Mouse (Mus musculus): ENCODE results near the gene Thumpd3.
A peak's percentile ranks its signal among the peaks of the same experiment; 100 is the strongest.

Thumpd3 gene

DNA sequence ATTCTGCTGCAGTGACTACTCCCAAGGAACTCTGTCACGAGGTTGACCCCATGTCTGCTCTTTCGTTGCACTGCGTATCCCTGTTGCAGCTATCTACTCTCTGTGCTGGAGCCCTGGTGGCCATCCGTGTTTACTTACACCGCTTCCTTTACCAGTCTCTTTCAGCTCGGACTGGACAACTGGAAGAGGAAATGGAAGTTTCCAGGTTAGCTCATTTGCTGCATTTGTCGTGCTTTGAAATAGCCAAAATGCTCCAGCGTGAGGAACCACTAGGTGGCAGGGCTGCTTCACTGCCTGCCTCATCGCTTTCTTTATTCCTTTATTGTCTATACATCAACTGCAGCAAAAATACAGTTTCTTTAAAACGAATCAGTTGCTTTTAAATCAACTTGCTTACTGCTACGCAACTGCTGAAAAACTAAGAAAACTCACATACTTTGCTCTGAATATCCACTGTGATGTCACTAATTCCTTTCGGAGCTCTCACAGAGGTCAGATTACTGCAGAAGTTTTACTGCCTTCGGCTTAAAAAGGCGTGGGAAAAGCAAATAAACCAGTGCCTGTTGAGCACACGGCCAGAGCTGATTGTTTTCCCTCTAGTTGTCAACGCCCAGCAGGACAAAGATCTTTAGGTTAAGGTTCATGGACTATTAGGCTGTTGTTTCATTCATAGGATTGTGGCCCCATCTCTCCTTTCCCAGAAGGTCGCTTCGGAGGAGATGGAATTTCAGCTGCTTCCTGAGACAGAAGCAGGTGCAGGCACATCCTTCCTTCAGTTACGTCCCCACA lies 7.9 kb upstream of the Thumpd3 start:
- peak; percentile 77 for DNase-seq

GRCm38 (mm10) chr6:113038735-113039058 lies 7.3 kb upstream of the Thumpd3 start:
- DNase-seq = no peak

GRCm38 (mm10) chr6:113040319-113040718 lies 5.7 kb upstream of the Thumpd3 start:
- no peak for DNase-seq

DNA sequence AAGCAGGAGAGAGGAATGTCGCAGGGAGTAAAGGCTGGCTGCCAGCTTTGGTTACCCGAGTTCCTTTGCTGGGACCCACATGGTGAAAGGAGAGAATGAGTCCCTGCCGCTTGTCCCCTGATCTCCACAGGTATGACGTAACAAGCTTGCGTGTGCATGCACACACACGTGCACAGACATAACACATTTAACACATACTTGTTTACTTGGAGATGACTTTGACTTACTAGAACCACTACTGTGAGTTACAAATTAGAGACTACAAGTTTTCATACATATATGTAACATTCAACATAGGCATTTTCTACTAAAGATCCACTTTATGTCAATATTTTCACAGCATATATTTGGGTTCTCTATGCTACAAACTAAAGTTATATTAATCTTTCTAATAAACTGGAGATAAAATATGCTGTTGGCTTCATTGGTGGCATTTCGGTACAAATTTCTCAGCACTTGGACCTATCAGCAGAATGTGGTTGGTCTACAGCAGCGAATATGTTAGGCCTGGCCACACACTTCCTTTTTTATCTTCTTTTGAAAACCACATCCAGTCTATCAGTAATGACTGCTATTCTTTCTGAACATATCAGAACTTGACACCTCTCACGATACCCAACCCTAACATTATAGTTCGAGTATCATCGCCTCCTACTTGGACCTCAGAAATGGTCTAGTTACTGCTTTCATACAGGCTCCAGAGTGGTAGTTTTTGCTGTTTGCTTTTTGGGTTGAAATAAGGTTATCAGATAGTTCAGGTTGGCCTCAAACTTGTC lies 4.6 kb upstream of the Thumpd3 start:
- no peak for DNase-seq

GRCm38 (mm10) chr6:113045575-113045974 lies 450 bp upstream of the Thumpd3 start:
- no peak for DNase-seq

DNA sequence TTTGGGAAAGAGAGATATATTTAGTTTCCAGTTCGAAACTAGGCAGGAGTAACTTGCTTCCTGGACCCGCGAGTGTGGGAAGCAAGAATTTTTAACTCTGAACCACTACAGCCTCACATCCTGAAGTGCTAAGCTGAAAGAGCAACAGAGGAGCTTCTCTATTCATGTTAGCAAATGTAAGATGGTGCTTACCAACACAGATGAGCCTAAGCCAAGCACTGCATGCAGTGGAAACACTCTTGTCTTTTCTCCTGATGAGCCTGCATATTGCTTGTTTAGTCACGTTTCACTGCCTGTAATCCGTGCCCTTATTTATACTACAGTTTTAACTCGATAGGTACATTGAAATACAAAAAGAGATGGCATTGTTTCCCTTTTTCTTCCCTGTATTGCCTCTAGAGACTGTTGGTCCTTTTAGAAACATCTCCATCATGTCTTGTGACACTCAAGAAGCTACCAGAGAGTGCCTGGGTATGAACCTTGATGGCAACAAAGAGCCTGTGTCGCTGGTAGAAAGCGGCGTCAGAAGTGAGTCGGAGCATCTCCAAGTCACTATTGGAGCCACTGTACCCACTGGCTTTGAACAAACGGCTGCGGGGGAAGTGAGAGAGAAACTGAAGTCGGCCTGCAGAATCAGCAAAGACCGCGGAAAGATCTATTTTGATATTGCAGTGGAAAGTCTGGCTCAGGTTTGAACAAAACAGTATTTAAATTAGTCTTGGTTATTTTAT lies 1.2 kb downstream of the Thumpd3 start:
- DNase-seq = no peak

DNA sequence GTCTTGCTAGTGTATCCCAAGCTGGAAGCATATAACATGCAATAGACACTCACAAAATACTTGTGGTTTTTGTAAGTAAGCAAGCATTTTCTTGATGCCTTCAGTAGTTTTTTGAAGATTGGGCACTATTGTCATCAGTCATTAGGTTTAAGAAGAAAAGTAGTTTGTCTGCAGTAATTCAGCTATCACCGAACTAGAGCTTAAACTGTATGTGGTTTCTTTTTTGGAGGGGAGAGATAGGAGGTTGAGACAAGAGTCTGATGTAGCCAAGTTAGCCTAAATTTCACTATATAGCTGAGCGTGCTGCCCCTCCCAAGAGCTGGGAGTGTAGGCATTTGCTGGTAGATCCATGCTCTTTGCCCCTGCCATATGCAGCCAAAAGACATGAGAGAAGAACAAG lies 2.3 kb downstream of the Thumpd3 start:
- DNase-seq = no peak

GRCm38 (mm10) chr6:113049159-113049558 lies 3.1 kb downstream of the Thumpd3 start:
- DNase-seq = no peak

GRCm38 (mm10) chr6:113052972-113053371 lies 6.9 kb downstream of the Thumpd3 start:
- DNase-seq = no peak

- no peak for DNase-seq
Observed at GRCm38 (mm10) chr6:113054552-113055107, 8.6 kb downstream of the Thumpd3 start.

DNA sequence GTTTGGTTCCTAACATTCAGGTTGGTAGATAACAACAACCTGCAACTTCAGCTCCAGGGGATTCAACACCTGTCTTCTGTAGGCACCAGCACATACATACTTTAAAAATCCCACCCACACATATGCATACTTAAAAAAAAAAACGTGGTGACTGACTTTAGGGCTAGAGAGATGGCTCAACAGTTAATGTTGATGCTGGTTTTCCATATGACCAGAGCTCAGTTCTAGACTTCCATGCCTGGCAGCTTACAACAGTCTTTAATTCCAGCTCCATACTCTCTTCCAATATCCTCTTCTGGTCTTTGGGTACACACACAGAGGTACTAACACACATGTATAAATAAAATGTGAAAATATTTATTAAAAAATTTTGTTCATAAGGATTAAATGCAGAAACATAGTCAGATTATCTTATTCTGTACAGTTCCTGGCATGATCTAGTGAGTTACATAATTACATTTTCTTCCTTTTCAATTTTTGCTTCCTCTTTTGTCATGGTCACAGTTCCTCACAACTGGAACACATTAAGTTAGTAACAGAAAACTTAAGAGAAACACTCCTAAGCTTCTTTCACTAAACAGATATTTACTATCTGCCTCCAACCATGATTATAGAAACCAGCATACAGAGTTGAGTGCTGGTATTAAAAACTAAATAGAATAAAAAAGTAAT lies 15.0 kb downstream of the Thumpd3 start:
- no peak for DNase-seq

DNA sequence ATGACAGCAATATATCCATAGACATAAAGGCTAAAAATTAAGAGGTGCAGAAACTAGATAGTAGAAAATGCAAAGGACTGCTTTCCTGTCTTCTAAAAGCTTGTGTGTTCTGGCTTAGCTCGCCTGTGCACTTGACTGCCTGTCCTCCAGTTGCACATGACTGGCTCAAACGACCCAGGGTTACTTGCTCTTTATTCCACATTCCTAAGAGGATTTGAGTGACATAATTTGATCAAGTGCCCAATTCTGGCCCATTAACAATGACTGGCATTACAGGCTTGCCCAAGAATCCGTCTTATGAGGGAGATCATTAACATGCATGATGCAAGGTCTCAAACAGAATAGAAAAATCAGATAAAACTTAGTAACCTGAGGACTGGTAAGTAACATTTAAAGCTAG lies 16.2 kb downstream of the Thumpd3 start:
- no peak for DNase-seq

GRCm38 (mm10) chr6:113063363-113063762 lies 17.3 kb downstream of the Thumpd3 start:
- DNase-seq = no peak

GRCm38 (mm10) chr6:113065186-113065585 lies 19.2 kb downstream of the Thumpd3 start:
- no peak for DNase-seq

DNA sequence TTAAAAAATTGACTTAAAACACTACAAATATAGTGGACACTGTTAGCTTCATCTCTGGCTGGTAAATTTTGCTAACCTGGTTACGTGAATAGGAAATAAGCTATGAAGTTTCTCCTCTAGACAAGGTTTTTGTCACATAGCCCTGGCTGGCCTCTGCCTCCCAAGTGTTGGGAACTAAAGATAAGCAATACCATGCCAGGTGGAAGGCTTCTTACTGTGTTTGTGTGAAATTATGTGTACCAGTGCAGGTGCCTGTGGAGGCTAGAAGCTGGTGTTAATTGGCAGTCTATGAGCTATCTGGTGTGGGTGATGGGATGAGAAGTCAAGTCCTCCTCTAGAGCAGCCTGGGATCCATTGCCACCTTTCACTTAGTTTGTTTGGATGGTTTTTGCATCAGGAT lies 23.1 kb downstream of the Thumpd3 start:
- DNase-seq = no peak

DNA sequence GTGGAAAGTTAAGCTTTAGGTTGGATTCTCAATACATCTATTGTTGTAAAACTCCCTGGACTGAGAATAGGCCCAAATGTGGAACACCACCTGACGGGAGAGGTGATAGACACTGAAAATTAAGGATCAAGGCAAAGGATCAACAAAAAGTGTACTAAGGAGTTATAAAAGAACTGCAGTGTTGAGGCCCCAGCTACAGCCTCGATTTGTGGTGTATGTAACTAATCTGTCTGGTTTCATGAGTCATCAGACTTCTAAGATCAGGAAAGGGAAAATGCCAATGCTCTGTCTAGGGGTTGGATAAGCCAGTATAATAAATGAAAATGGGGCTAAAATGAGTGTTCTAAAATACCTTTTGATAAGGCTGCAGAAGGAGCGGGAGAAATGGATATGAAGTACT lies 29.2 kb downstream of the Thumpd3 start:
- DNase-seq = peak; percentile 43

DNA sequence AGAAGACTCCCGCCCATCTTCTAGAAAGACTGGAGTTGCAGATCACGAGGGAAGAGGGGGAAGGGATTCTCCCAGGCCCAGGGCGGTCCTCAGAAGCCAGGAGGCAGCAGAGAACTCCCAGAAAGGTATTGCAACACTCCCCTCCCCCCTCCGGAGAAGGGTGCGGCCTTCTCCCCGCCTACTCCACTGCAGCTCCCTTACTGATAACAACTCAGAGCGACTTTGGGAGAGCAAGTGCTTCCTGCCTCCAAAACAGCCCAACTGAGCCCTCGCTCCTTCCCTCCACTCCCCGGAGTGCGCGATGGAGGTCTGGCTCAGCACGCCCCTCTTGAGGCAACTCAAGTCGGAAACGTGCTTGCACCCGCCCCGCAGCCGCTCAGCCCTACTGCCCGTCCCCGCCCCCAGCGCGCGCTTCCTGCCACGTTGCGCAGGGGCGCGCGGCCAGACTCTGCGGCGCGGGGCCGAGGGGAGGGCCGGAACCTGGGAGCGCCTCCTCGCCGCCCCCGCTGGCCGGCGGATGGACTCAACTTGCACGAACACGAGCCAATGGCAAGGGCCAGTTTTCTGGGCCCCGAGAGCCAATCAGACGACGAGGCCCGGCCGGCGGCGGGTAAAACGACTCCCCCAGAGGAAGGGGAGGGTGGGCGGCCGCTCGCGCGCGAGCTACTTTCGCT lies 30.1 kb downstream of the Thumpd3 start:
- DNase-seq = peak; percentile 94

DNA sequence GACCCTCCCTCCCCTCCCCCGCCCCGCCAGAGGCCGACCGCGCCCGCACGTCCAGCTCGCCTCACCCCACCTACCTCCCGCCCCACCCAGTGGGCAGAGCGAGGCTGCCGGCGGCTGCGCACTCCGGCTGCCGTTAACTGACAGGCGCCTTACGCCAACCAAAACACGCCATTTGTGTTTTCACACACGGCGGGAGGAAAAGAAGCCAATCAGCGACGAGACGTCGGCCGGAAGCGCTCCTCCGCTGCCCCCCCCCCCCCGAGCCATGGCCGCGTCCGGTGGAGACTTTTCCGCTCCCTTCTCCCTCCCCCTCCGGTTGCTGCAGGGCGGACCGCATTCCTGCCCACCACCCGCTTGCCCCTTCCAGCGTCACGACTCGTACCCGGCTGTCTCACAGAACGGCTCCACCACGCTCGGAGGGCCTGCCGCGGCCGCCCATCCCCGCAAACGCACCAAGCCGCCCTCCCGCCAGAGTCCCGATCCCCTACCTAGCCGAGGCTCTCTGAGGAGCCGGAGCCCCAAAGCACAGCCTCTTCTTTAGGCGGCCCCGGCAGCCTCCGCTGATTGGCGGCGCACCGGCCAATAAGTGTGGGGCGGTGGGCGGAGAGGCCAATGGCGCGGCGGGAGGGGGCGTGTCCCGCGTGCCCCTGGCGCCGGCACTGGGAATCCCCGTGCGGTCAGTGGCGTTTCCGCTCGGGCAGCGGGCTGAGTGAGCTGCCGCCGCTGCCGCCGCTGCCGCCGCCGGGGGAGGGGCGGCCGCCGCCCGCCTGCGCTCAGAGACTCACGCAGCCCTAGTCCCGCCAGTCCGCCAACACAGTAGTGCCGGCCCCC lies 30.9 kb downstream of the Thumpd3 start, which contains the start of gene Setd5:
Setd5 (plus strand) TSS at position 680 of the 831 bp plus-strand sequence.
- DNase-seq = peak; percentile 98

DNA sequence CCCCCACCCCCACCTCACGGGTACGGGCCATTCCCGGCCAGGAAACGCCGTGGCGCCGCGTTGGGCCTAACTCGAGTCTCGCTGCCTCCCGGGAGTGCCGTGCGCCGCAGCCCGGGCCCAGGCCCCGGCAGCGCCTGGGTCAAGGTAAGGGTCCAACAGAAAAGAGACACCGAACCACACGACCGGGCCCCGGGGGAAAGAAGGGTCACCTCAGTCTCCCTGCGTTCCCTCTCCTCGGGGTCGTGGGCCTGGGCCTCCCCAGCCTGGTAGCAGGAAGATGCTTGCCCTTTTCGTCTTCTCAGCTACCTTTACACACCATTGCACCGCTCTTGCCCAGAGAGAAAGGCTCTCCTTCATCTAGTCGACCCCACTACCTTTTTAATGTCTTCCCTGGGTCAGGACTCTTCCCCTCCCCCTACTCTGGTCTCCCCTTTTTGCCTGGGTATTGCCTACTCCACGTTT lies 31.6 kb downstream of the Thumpd3 start:
- DNase-seq = no peak

GRCm38 (mm10) chr6:113078031-113078721 lies 32.2 kb downstream of the Thumpd3 start:
- DNase-seq = peak; percentile 78

Measured in cerebellum, adult 9-10 months (tissue).